Mouse (Mus musculus) G1E (cell line): Measurements from ENCODE around the gene Hsd17b1. TPM values are rescaled to one million over a fixed set of nuclear protein-coding genes. Genes with fewer than 3 reads are reported as not detected.
"Not testable (repeated sequence)": the region's sequence is repeated elsewhere in the genome, so short reads cannot be mapped to it uniquely, and the experiment has no call there.

Source experiments
- ATAC-seq: 2 replicates; pipeline ENCODE4 v1.8.0; 2016; ENCODE audit warnings: mild to moderate bottlenecking; ENCODE audit not compliant: insufficient number of reproducible peaks, poor library complexity, low FRiP score, severe bottlenecking; ENCODE audit errors: extremely low read depth
- DNase-seq: peaks from one replicate; pipeline ENCODE4 v3.0.0; 2012; ENCODE audit warnings: low spot score
- H3K27me3 ChIP-seq: 2 replicates; pipeline ENCODE4 v1.6.1; 2012; ENCODE audit warnings: mild to moderate bottlenecking, low read length, inconsistent platforms; ENCODE audit not compliant: insufficient read depth
- H3K36me3 ChIP-seq: replicated peaks from 2 replicates; pipeline ENCODE3; 2012; ENCODE audit warnings: mild to moderate bottlenecking, inconsistent platforms
- H3K4me1 ChIP-seq: 2 replicates; pipeline ENCODE4 v1.6.1; 2012; ENCODE audit warnings: low read depth, low read length, inconsistent platforms, mixed read lengths; ENCODE audit not compliant: insufficient read depth
- H3K4me3 ChIP-seq: 2 replicates; pipeline ENCODE4 v1.5.1; 2012; ENCODE audit warnings: low read depth, mild to moderate bottlenecking, inconsistent platforms, low read length, moderate library complexity, mixed read lengths
- H3K9me3 ChIP-seq: replicated peaks from 2 replicates; pipeline ENCODE4 v1.6.1; 2012; ENCODE audit warnings: inconsistent platforms
- CTCF ChIP-seq: IDR thresholded peaks from 2 replicates; pipeline ENCODE4 v1.5.1; 2012; ENCODE audit warnings: low read depth, low read length, inconsistent platforms, mixed read lengths
- GATA1 ChIP-seq: IDR thresholded peaks from 2 replicates; pipeline ENCODE4 v1.6.1; 2012; ENCODE audit warnings: borderline replicate concordance, low read length, inconsistent platforms, mixed read lengths
- GATA2 ChIP-seq: IDR thresholded peaks from 2 replicates; pipeline ENCODE4 v1.6.1; 2012; ENCODE audit warnings: low read depth, low read length, inconsistent platforms, borderline replicate concordance
- POLR2AphosphoS5 ChIP-seq: IDR thresholded peaks from 2 replicates; pipeline ENCODE4 v1.6.1; 2012; ENCODE audit warnings: low read depth, low read length, inconsistent platforms; ENCODE audit not compliant: insufficient replicate concordance
- TAL1 ChIP-seq: conservative IDR thresholded peaks from 2 replicates; pipeline ENCODE4 v1.6.1; 2012; ENCODE audit warnings: low read depth, low read length, inconsistent platforms, mixed read lengths
- polyA plus RNA-seq: library from polyadenylated mRNA; stranded (reverse); fragments of >175 nt; gene quantifications from 2 replicates; pipeline ENCODE4 v1.2.3, GENCODE M21; 2012
- total RNA-seq, 2 experiments: library from RNA; stranded (forward) in 1 of 2; stranded (reverse) in 1 of 2; fragments of 200-1000 nt in 1 of 2; fragments of >200 nt in 1 of 2; fragmentation: Nextera tagmentation in 1 of 2; gene quantifications; 2 replicates each; pipeline ENCODE4 v1.2.3; 2014 to 2017

Hsd17b1 gene
- total and polyA plus RNA-seq, 3 experiments: 0.20 to 0.44 TPM; not detected in 1

DNA sequence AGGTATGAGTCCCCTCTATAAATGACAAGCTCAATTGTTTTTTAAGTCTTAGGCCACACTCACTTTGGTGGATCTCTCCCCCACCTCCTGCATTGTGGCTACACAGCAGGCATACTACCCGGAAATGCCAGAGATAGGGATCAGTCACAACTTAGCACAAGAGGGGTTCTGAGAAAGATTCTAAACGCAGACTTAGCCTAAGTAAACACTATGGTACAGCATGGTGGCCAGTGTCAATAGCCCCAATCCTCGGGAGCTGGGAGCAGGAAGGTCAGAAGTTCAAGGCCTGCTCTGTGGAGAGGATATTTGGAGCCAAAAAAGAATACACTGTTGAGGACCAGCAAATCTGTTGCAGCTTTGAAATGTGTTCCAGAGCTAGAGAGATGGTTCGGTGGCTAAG is 39.9 kb downstream of the Hsd17b1 start:
- H3K4me3 ChIP-seq: peak overlapping the region; percentile 92; the same call in 1 of the 2 replicates
- peaks cover 55% of the 10 kb centered on the region for H3K4me1 ChIP-seq
- TF ChIP-seq GATA2 (no peak), CTCF (no peak), POLR2AphosphoS5 (no peak), GATA1 (no peak), TAL1 (no peak)
- no peak for DNase-seq
- H3K36me3 ChIP-seq: peaks cover 58% of the 10 kb centered on the region
- no peaks in the 10 kb centered on the region for H3K9me3 ChIP-seq
- H3K27me3 ChIP-seq: no peaks in the 10 kb centered on the region
- ATAC-seq: no peak

DNA sequence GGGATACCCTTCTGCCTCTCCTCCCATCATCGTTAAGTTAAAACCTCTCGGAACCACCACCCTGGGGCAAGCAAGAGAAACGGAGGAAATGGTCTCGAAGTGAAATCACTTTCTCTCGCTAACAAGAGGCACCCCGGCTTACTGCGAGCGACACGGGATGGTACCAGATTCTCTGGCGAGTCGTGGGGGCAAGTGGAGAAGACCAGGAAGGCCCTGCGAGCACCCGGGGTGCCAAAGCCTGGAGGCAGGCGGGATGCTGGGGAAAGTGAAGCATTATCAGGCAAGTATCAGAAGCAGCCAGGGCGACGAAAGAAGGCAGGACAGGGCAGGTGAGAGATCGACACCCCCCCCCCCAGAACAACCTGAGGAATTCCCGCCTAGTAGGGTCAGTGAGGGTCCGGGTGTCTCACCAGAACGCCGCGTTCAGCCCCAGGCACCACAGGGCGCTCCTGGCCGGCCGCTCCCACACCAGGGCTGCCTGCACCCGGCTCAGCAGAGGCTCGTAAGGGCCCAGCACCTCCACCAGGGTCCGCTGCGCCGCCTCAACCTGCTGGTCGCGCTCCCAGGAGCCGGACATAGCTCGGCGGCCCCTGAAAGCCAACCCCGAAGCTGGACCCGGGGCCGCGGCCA is 41.0 kb downstream of the Hsd17b1 start:
- Histone ChIP-seq H3K36me3 (peaks cover 60% of the 10 kb centered on the region), H3K4me1 (peaks cover 57% of the 10 kb centered on the region), H3K27me3 (0 out of 2 replicates have a peak, but pooled peaks cover under 1% of the 10 kb centered on the region), H3K9me3 (no peaks in the 10 kb centered on the region), H3K4me3 (peak overlapping the region; percentile 92)
- ATAC-seq (no peak), DNase-seq (peak; percentile 77)
- TF ChIP-seq POLR2AphosphoS5 (no peak), CTCF (no peak), TAL1 (no peak), GATA2 (no peak), GATA1 (no peak)

GRCm38 (mm10) chr11:101119761-101120544 is 41.7 kb downstream of the Hsd17b1 start, which contains the start of the genes Retreg3 and Tubg1:
Gene Retreg3, minus strand, starts transcription at chr11:101119893.
Gene Tubg1, plus strand, starts transcription at chr11:101119938.
- Histone ChIP-seq H3K4me1 (peaks cover 53% of the 10 kb centered on the region), H3K36me3 (peaks cover 58% of the 10 kb centered on the region)

GRCm38 (mm10) chr11:101120545-101121188 is 42.5 kb downstream of the Hsd17b1 start:
- peaks cover 6% of the 10 kb centered on the region; the same call in 1 of the 2 replicates for H3K27me3 ChIP-seq
- DNase-seq (no peak), ATAC-seq (no peak)
- H3K4me1 ChIP-seq: peaks cover 49% of the 10 kb centered on the region
- H3K4me3 ChIP-seq: peak overlapping the region; percentile 92
- H3K9me3 ChIP-seq: no peaks in the 10 kb centered on the region
- H3K36me3 ChIP-seq: peaks cover 57% of the 10 kb centered on the region
- no peak for TF ChIP-seq GATA2
- no peak for TF ChIP-seq TAL1

More at GRCm38 (mm10) chr11:101119761-101120544, 41.7 kb downstream of the Hsd17b1 start, which contains the start of the genes Retreg3 and Tubg1:
- TF ChIP-seq CTCF (no peak), TAL1 (no peak), GATA2 (no peak), POLR2AphosphoS5 (no peak), GATA1 (no peak)
- DNase-seq: peak; percentile 94
- H3K9me3 ChIP-seq: no peaks in the 10 kb centered on the region
- peak; percentile 90 for ATAC-seq
- H3K4me3 ChIP-seq: peak within 1 kb of the TSS; percentile 92
- H3K27me3 ChIP-seq: peaks cover 6% of the 10 kb centered on the region; the same call in 1 of the 2 replicates

DNA sequence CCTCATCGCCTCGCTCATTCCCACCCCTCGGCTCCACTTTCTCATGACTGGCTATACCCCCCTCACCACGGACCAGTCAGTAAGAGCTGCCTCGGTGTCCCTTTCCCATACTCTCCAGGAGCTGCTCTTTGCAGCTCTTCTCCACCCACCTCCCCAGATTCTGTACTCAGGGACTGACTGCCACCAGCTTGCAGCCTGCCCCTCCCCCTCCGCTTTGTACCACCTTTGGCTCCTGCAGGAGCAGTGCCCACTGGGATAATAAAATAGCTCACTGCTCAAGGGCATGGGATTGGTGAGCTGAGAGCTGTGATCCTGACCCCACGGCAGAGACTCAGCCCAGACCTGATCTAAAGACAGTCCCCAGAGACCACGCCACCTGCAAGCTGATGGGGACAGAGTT is 46.3 kb downstream of the Hsd17b1 start:
- H3K4me3 ChIP-seq, DNase-seq, H3K27me3 ChIP-seq, H3K9me3 ChIP-seq, ATAC-seq: not testable (repeated sequence)
- H3K36me3 ChIP-seq: peaks cover 56% of the 10 kb centered on the region
- H3K4me1 ChIP-seq: peaks cover 33% of the 10 kb centered on the region

- H3K27me3 ChIP-seq, H3K9me3 ChIP-seq, ATAC-seq, DNase-seq, H3K4me3 ChIP-seq: not testable (repeated sequence)
- peaks cover 56% of the 10 kb centered on the region for H3K36me3 ChIP-seq
- peaks cover 35% of the 10 kb centered on the region for H3K4me1 ChIP-seq
These were observed 46.8 kb downstream of the Hsd17b1 start for GRCm38 (mm10) chr11:101125008-101125407.
